Mouse (Mus musculus) layer of hippocampus, adult 8-10 months (tissue): ENCODE measurements around the gene Cir1. TPM values are rescaled to one million over a fixed set of nuclear protein-coding genes. Genes with fewer than 3 reads are reported as not detected.
A peak's percentile ranks its signal among the peaks of the same experiment; 100 is the strongest.

Experiments
- DNase-seq, 2 experiments: peaks; one replicate each; pipeline ENCODE4 v3.0.0; 2022; ENCODE audit warnings: low spot score in 2 of 2
- total RNA-seq, 4 experiments: library from RNA; stranded (reverse); gene quantifications; 2 replicates each; pipeline ENCODE4 v1.2.4; 2022

The Cir1 gene
- total RNA-seq: 10 to 100 TPM; 26.6 to 32.4 (median 30.2) TPM

- peak; percentile 92 to 93 for DNase-seq
Measured at GRCm38 (mm10) chr2:73312152-73313116, at the start of gene Cir1, which contains the start of gene Scrn3. TSS of gene Cir1 (minus strand) at chr2:73312701. TSS of gene Scrn3 (plus strand) at chr2:73312601.

GRCm38 (mm10) chr2:73360536-73360935 is 48.0 kb upstream of the Cir1 start:
- no peak for DNase-seq

- DNase-seq: no peak
Measured at GRCm38 (mm10) chr2:73359941-73360340, 47.4 kb upstream of the Cir1 start.

GRCm38 (mm10) chr2:73357004-73357403 is 44.5 kb upstream of the Cir1 start:
- DNase-seq: no peak

GRCm38 (mm10) chr2:73351927-73352374 is 39.5 kb upstream of the Cir1 start:
- DNase-seq: peak; percentile 54 to 63

- DNase-seq: peak in 1 of 2 experiments; percentile 50
Measured at GRCm38 (mm10) chr2:73351496-73351895, 39.0 kb upstream of the Cir1 start.

- no peak for DNase-seq
Measured at GRCm38 (mm10) chr2:73348221-73348620, 35.7 kb upstream of the Cir1 start.

GRCm38 (mm10) chr2:73347766-73348165 is 35.3 kb upstream of the Cir1 start:
- DNase-seq: no peak

GRCm38 (mm10) chr2:73347136-73347535 is 34.6 kb upstream of the Cir1 start:
- no peak for DNase-seq

- peak; percentile 78 to 79 for DNase-seq
Measured at GRCm38 (mm10) chr2:73346345-73347086, 34.0 kb upstream of the Cir1 start.

GRCm38 (mm10) chr2:73345204-73345603 is 32.7 kb upstream of the Cir1 start:
- peak; percentile 44 to 50 for DNase-seq

GRCm38 (mm10) chr2:73343701-73344100 is 31.2 kb upstream of the Cir1 start:
- no peak for DNase-seq

GRCm38 (mm10) chr2:73338415-73338814 is 25.9 kb upstream of the Cir1 start:
- no peak for DNase-seq

GRCm38 (mm10) chr2:73335949-73336348 is 23.4 kb upstream of the Cir1 start:
- DNase-seq: no peak

GRCm38 (mm10) chr2:73325871-73326270 is 13.4 kb upstream of the Cir1 start:
- no peak for DNase-seq

GRCm38 (mm10) chr2:73322991-73323390 is 10.5 kb upstream of the Cir1 start:
- no peak for DNase-seq

- no peak for DNase-seq
Measured at GRCm38 (mm10) chr2:73319218-73319617, 6.7 kb upstream of the Cir1 start.

- no peak for DNase-seq
Measured at GRCm38 (mm10) chr2:73317426-73317825, 4.9 kb upstream of the Cir1 start.

- DNase-seq: no peak
Measured at GRCm38 (mm10) chr2:73314311-73314710, 1.8 kb upstream of the Cir1 start.

- DNase-seq: peak in 1 of 2 experiments; percentile 32
Measured at GRCm38 (mm10) chr2:73313117-73313501, 608 bp upstream of the Cir1 start.

- DNase-seq: no peak
Measured at GRCm38 (mm10) chr2:73306006-73306405, 6.5 kb downstream of the Cir1 start.

GRCm38 (mm10) chr2:73304506-73304905 is 8.0 kb downstream of the Cir1 start:
- DNase-seq: no peak
